Mouse (Mus musculus) cerebellum, adult 18-20 months (tissue): ENCODE data around the gene Sat2.

Experiments
- DNase-seq, 2 experiments: peaks; one replicate each; pipeline ENCODE4 v3.0.0; 2021

Sat2 gene

GRCm38 (mm10) chr11:69621571-69622268, at the start of gene Sat2:
Gene Sat2 (plus strand): TSS chr11:69622024.
- DNase-seq = peak; percentile 53 to 68

DNA sequence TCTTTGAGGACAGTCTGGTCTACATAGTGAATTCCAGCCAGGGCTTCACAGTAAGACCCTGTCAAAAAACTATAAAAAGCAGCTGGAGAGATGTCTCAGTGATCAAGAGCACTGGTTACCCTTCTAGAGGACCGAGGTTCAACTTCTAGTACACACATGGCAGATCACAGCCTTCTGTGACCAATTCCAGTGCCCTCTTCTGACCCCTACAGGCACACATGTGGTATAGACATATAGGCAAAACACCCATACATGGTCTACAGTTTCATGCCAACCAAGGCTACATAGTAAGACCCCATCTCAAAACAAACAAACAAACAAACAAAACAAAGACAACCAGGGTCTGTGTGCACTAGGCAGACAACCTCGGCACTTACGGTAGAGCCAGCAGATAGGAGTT, 46.6 kb upstream of the Sat2 start:
- DNase-seq = no peak

DNA sequence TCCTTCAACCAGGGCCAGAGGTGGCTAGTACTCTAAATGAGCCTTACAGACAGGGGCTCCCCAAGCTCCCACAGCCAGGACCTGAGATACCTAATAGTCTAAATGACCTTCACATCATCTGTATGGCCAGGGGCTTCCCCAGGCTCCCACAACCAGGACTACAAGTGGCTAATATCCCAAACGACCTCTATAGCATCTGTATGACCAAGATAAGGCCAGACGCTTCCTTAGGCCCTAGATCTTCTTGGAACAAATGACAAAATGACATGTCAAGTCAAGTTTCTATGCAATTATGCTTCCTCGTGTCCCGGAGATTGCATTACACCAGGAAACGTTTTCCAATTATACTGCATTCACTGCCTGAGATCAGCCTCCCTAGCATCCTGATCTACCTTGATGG, 45.5 kb upstream of the Sat2 start:
- no peak for DNase-seq

DNA sequence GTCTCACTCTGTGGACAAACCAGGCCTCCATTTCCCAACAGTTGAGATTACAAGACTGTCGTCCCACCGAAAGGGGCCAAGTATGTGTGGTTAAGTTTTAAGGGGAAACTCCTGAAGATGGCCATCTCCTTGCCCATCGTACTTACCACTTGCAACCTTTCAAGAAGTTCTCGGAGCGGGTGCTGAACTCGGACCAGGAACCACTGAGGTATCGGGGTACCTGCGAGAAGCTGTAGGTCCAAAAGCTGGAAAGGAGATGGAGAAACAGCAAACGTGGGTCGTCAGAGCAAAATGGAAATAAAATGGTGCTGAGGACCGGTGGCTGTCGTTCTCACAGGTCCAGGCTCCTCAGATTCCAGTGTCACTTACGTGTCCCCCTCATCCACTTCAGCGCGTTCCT, 43.5 kb upstream of the Sat2 start:
- no peak for DNase-seq

GRCm38 (mm10) chr11:69579128-69580017, 42.5 kb upstream of the Sat2 start:
- peak; percentile 94 to 99 for DNase-seq

DNA sequence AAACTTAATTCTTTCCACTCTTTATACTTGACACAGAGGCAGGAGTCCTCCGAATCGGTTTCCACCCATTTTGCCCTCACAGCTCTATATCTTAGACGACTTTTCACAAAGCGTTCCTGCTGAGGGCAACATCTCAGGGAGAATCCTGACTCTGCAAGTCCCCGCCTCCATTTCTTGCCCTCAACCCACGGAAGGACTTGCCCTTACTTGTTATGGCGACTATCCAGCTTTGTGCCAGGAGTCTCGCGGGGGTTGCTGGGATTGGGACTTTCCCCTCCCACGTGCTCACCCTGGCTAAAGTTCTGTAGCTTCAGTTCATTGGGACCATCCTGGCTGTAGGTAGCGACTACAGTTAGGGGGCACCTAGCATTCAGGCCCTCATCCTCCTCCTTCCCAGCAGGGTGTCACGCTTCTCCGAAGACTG, 41.7 kb upstream of the Sat2 start, which contains the start of the genes Wrap53 and Trp53:
Gene Wrap53 (minus strand): TSS at position 165 of the 424 bp plus-strand sequence.
Gene Trp53 (plus strand): TSS at position 269 of the 424 bp plus-strand sequence.
- peak; percentile 87 to 94 for DNase-seq

GRCm38 (mm10) chr11:69580572-69581146, 41.2 kb upstream of the Sat2 start:
- DNase-seq = no peak

DNA sequence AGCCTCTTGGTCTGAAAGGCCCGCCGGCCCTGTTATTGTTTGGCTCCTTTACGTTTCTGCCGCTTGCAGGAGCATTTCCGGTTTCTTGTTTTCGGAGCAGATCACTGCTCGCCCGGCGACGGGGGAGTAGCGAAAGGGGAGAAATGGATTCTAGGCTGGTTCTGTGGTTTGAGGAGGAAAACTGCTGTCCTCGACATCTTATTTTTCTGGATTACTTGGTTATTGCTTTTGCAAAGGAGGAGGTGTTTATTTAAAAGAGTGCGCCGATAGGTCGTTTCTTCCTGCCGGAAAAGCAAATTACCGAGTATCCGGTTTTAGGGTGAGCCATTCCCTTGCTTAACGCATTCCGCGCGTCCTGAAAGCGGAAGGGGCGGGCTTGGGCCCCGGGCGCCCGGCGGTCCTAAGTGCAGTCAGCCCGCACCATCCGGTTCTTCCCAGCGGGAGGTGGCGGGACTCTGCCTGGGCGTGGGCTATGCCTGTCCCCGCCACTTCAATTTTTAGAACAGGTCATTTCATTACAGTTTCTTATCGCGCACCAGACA, 40.6 kb upstream of the Sat2 start:
- DNase-seq = peak; percentile 95 to 96

DNA sequence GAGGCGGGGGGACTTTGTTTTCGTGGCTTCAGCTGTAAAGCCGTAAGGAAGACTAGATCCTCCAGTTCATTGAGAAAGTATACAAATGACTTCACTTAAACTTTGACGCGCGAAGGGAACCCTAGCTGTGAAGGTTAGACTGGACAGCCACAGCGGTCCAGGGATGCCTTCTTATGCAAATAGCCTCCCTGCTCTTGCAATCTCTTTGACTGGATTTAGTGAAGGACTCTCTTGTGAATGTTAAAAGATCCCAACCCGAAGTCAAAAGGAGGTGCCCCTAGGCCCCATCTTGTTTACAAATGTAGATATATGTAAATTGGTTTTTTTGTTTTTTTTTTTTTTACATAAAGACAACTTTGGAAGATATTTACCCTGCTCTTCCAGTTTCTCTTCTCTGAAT, 40.0 kb upstream of the Sat2 start:
- DNase-seq = no peak

GRCm38 (mm10) chr11:69582230-69582805, 39.5 kb upstream of the Sat2 start:
- DNase-seq = no peak

DNA sequence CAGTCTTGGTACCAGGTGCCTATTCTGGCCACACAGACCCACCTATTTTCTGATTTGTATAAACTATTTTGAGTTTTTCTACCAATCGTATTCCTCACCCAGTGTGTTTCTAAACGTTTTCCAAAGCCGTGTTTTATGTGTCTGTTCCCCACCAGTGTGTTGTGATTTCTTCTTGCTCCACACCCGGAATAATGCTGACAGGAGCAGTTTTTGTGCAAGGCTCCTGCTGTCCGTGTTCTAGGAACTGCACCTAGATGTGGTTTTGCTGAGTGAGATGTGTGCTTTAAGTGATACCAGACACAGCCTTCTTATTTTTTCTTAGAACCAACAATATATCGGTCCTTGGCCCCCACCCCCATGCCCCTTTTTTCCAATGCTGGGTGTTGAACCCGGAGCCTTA, 37.8 kb upstream of the Sat2 start:
- DNase-seq = no peak

GRCm38 (mm10) chr11:69584937-69585336, 36.9 kb upstream of the Sat2 start:
- DNase-seq = no peak

DNA sequence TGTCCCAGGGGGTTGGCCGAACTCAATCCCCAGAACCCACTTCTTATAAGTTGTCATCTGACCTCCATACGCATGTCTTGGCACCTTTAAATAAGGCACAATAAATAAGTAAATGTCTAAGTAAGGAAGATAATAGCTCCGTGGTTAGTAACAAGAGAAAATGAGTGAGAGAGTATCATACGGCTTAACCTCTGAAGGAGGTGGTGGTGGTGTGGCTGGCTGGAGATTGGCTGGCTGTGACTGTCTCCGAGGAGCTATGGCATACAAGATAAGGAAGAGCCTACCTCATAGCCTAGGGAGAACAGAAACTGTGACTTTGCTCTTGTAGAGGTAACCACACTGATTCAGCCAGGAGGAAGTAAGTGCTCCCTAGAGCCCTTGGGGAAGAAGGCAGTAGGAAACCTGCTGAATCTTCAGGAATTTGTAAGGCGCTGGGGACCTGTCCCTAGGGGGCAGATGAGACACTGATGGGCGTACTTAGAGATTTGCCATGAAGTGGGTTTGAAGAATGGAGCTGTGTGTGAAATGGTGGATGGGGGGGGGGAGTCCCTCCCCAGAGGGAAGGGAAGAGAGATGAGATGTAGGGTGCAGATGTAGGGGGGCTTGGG, 36.0 kb upstream of the Sat2 start:
- no peak for DNase-seq

GRCm38 (mm10) chr11:69589207-69589834, 32.5 kb upstream of the Sat2 start:
- DNase-seq = no peak

DNA sequence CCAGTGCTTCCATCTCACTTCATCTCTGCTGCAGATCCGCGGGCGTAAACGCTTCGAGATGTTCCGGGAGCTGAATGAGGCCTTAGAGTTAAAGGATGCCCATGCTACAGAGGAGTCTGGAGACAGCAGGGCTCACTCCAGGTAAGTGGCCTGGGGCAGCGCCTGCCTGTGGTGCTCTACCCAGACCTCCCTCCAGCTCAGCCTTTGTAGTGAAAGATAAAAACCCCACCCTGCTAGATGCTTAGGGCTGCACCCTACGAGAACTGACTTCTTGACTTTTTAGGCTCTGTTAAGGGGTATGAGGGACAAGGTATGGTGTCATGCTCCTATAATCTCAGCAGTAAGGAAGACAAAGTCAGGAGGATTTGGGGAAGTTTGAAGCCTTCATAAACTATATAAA, 31.2 kb upstream of the Sat2 start:
- no peak for DNase-seq

GRCm38 (mm10) chr11:69591424-69591823, 30.4 kb upstream of the Sat2 start:
- no peak for DNase-seq

DNA sequence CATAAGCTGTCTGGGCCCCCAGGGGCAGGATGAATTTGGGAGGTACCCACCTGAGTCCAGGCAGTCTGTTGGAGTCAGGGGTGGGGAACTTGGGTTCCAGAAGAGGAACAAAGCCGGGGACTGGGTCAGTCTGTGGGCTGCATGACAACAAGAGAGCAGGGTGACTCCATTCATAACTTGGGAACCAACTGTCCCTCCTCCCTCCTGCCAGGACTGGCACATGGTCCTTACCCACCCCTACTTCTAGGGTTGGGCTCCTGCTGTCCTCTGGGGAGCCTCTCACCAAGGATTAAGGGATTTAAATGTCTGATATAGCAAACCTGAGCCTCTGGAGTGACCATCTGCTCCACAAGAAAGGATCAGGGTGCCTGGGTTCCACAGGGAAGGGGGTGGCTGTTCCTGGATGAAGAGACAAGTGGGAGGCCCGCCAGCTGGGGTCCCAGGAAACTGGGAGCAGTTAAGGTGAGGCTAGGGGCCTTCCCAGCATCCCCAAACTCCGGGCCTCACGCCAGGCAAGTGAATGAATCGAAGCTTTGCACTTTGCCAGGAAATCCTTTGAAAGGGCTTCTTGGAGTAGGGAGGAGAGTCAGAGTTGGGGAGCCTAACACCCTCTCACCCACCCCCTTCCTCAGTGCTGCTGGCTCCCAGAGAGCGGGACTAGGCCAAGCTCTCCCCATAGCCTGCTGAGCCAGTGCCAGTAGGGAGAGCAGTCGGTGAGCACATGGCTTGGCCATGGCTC, 29.8 kb upstream of the Sat2 start:
- DNase-seq = peak; percentile 45 to 50

DNA sequence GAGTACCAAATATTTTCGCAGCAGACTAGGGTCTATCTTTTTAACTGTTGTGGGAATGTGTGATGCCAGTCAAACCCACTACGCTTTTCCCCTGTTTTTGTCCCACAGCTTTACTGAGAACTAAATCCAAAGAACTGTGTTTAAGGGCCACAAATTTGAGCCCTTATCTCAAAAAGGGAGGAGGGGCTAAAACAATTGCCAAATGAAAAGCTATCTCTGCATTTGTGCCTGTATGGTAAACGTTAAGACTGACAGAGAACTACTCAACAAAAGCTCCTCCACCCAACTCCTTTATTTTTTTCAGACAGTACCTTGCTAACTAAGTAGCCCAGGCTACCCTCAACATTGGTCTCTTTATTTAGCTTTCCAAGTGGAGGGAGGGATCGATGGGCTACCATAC, 29.0 kb upstream of the Sat2 start:
- DNase-seq = no peak

- DNase-seq = no peak
Measured at GRCm38 (mm10) chr11:69594853-69595252, 27.0 kb upstream of the Sat2 start.

DNA sequence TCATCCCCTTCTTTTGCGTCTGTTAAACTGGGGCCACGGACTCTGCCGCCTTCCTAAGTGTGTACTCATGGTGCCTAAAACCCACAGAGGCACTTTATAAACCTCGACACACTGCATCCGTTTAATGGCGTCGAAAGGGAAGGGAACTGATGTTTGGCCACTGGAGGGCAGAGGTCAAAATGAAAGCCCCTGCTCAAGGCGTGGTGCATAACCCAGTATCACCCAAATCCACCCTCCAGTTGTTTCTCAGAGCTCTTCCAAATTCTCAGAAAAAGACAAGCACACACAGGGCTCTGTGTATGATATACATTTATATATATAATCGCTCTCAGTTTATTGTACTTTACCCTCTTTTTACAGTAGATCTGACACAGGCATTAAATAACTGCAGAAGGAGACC, 22.4 kb upstream of the Sat2 start:
- no peak for DNase-seq

DNA sequence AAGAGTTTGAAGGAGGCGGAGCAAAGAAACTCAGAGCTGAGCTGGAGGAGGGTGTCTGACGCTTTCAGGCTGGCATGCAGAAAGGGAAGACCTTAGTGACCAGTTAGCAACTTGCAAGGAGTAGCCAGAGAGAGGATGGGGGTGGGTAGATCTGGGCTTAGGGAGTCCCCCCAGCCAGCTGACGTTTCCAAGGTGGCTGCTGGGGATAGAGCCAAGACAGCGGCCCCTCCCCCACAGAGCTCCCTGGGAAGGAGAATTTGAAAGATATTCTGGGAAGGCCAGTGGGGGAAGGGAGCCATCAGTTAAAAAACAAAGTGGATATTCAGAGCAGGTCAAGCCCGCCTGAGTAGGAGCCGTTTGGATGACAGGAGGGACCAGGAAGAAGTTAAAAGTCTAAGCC, 21.7 kb upstream of the Sat2 start:
- DNase-seq = peak; percentile 57 to 59
